12 mouse cellular contexts compared by ENCODE assay signal in the genomic region with DNA sequence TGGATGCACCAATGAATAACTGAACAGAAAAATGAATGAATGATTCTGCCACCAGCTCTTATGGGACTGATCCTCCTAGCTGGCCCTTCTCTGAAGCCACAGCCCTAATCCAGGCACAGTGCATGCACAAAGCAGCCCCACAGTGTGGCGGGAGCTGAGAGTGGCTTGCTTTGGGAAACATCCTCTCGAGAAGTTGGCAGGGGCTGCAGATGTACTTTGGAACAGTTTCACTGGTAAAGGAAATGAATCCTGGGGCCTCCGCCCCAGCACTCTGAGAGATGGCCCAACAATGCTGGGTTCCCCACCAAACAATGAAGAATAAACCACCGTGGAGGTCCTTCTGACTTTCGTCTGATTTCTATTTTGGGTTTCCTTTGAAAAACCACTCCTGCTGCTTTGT.
DNase-seq lines count a peak whose midpoint lies in the region; ATAC-seq and TF ChIP-seq lines count a peak whose summit lies in the region.
"Had no signal": no experiment of that assay in that cellular context is flagged by ENCODE, and none has a peak within 500 bp of the region (broad histone marks: within the 10 kb centered on the region; RNA-seq: fewer than 3 reads in every experiment).

No protein-coding gene starts in this region.

- H3K4me1 ChIP-seq in heart, embryonic 10.5 days, result peaks cover 79% of the 10 kb centered on the region
- peaks cover 45% of the 10 kb centered on the region for H3K4me1 ChIP-seq in heart, embryonic 16.5 days (ENCODE audit: control insufficient read depth, insufficient read depth, low read length)
- peaks cover 8% of the 10 kb centered on the region for H3K4me1 ChIP-seq in lung, embryonic 16.5 days (replicated peaks; ENCODE audit: control insufficient read depth, insufficient read depth, low read length)
- H3K4me1 ChIP-seq in liver, postnatal 0 days (ENCODE audit: insufficient read depth), result no peaks in the 10 kb centered on the region

- H3K4me2 ChIP-seq in heart, embryonic 16.5 days (ENCODE audit: low read depth, low read length), result no peak overlapping the region
- H3K4me2 ChIP-seq in lung, embryonic 16.5 days (ENCODE audit: low read depth, low read length), result no peak overlapping the region
- no peak overlapping the region for H3K4me2 ChIP-seq in liver, postnatal 0 days (ENCODE audit: low read depth, low read length)
- H3K4me2 ChIP-seq: limb, embryonic 13.5 days had no signal

- no peaks in the 10 kb centered on the region for H3K27me3 ChIP-seq in heart, embryonic 10.5 days (ENCODE audit: insufficient read depth, poor library complexity, severe bottlenecking)
- H3K27me3 ChIP-seq in heart, embryonic 16.5 days (ENCODE audit: control insufficient read depth, insufficient read depth, low read length), result no peaks in the 10 kb centered on the region
- H3K27me3 ChIP-seq in lung, embryonic 16.5 days (ENCODE audit: control insufficient read depth, insufficient read depth, low read depth, low read length), result no peaks in the 10 kb centered on the region
- H3K27me3 ChIP-seq in liver, postnatal 0 days (ENCODE audit: insufficient read depth, low read length), result no peaks in the 10 kb centered on the region
- H3K27me3 ChIP-seq: limb, embryonic 13.5 days had no signal

- DNase-seq in kidney, adult 9 months, result peak; percentile 50
- DNase-seq in kidney, adult 11 months, result no peak
- DNase-seq in heart, embryonic 10.5 days (ENCODE audit: low spot score), result no peak
- DNase-seq in liver, postnatal 0 days, result no peak
- DNase-seq in retina, embryonic 14.5 days (ENCODE audit: low spot score), result no peak
- DNase-seq: cerebellum, postnatal 36 days had no signal

- TF ChIP-seq EP300 in liver, postnatal 0 days (IDR thresholded peaks at IDR 0.05; ENCODE audit: low read depth), result no peak

- no peak for TF ChIP-seq CTCF in liver, postnatal 0 days (IDR thresholded peaks at IDR 0.05; ENCODE audit: low read depth)

- 59% methylated on average over 5 of the region's 5 CpGs for WGBS in heart, embryonic 10.5 days
- 41% methylated on average over 5 of the region's 5 CpGs for WGBS in heart, embryonic 16.5 days
- WGBS in lung, embryonic 16.5 days, result 34% methylated on average over 5 of the region's 5 CpGs
- 59% methylated on average over 5 of the region's 5 CpGs for WGBS in liver, postnatal 0 days (ENCODE audit: insufficient replicate concordance)

- no peak overlapping the region for H3K9ac ChIP-seq in heart, embryonic 16.5 days (ENCODE audit: low read length)
- no peak overlapping the region for H3K9ac ChIP-seq in lung, embryonic 16.5 days (ENCODE audit: low read length)
- no peak overlapping the region for H3K9ac ChIP-seq in liver, postnatal 0 days (replicated peaks)
- H3K9ac ChIP-seq: limb, embryonic 13.5 days had no signal

- no peaks in the 10 kb centered on the region for H3K9me3 ChIP-seq in heart, embryonic 10.5 days
- H3K9me3 ChIP-seq in heart, embryonic 16.5 days (replicated peaks; ENCODE audit: control insufficient read depth, low read length), result no peaks in the 10 kb centered on the region
- H3K9me3 ChIP-seq in lung, embryonic 16.5 days (ENCODE audit: control insufficient read depth, low read length), result no peaks in the 10 kb centered on the region
- no peaks in the 10 kb centered on the region for H3K9me3 ChIP-seq in liver, postnatal 0 days (ENCODE audit: low read length)
- H3K9me3 ChIP-seq: limb, embryonic 13.5 days; megakaryocyte, embryonic 14.5 days had no signal

- no peaks in the 10 kb centered on the region; the same call in 1 of the 2 replicates for H3K36me3 ChIP-seq in heart, embryonic 10.5 days
- H3K36me3 ChIP-seq in heart, embryonic 16.5 days (ENCODE audit: control insufficient read depth, insufficient read depth), result no peaks in the 10 kb centered on the region
- no peaks in the 10 kb centered on the region for H3K36me3 ChIP-seq in lung, embryonic 16.5 days (ENCODE audit: control insufficient read depth, insufficient read depth, low read length)
- H3K36me3 ChIP-seq in liver, postnatal 0 days (replicated peaks; ENCODE audit: insufficient read depth, low read length), result no peaks in the 10 kb centered on the region
- H3K36me3 ChIP-seq: limb, embryonic 13.5 days had no signal

- no peak for ATAC-seq in heart, embryonic 16.5 days (replicated peaks; ENCODE audit: extremely low read depth, insufficient read depth, low FRiP score)
- ATAC-seq in lung, embryonic 16.5 days (ENCODE audit: low read depth), result 0 out of 2 replicates have a peak, but pooled peaks have one; percentile 34
- ATAC-seq in frontal cortex, adult (ENCODE audit: low TSS enrichment), result no peak
- ATAC-seq in liver, postnatal 0 days, result no peak

- no peak overlapping the region for H3K4me3 ChIP-seq in heart, embryonic 10.5 days
- no peak overlapping the region for H3K4me3 ChIP-seq in heart, embryonic 16.5 days (ENCODE audit: low read length)
- H3K4me3 ChIP-seq in lung, embryonic 16.5 days (ENCODE audit: low read length), result no peak overlapping the region
- no peak overlapping the region for H3K4me3 ChIP-seq in liver, postnatal 0 days (ENCODE audit: low read depth, low read length)
- H3K4me3 ChIP-seq: erythroblast, embryonic 14.5 days; limb, embryonic 13.5 days; megakaryocyte, embryonic 14.5 days had no signal

- peak overlapping the region; percentile 44; the same call in 1 of the 2 replicates for H3K27ac ChIP-seq in heart, embryonic 10.5 days
- H3K27ac ChIP-seq in heart, embryonic 16.5 days (ENCODE audit: low read length), result peak overlapping the region; percentile 60
- no peak overlapping the region; the same call in 1 of the 2 replicates for H3K27ac ChIP-seq in lung, embryonic 16.5 days (ENCODE audit: low read length)
- H3K27ac ChIP-seq in liver, postnatal 0 days (ENCODE audit: low read depth), result no peak overlapping the region
- H3K27ac ChIP-seq: limb, embryonic 13.5 days had no signal

Comparison
In these comparisons a context has a peak if more than half of its experiments do, and no peak if none do; other contexts are left out.
1. H3K27ac ChIP-seq: peak in heart, embryonic 10.5 days (single experiment) and heart, embryonic 16.5 days (single experiment); none in lung, embryonic 16.5 days (single experiment) and liver, postnatal 0 days (single experiment).